Mouse (Mus musculus) heart, adult 2 months (tissue): ENCODE measurements around the gene Tex48.

ENCODE experiments used
- CTCF ChIP-seq: fragments of 200-600 bp; IDR thresholded peaks from 2 replicates; pipeline ENCODE4 v1.8.1; 2022; ENCODE audit warnings: antibody characterized with exemption, mild to moderate bottlenecking, moderate library complexity
- EP300 ChIP-seq: fragments of 200-500 bp; IDR thresholded peaks from 2 replicates; pipeline ENCODE4 v1.6.1; 2011; ENCODE audit warnings: low read depth, low read length, control low read depth; ENCODE audit not compliant: insufficient read depth
- POLR2A ChIP-seq: fragments of 200-500 bp; IDR thresholded peaks from 2 replicates; pipeline ENCODE4 v1.6.1; 2011; ENCODE audit warnings: mild to moderate bottlenecking, low read depth, low read length, control low read depth; ENCODE audit not compliant: insufficient read depth

DNA sequence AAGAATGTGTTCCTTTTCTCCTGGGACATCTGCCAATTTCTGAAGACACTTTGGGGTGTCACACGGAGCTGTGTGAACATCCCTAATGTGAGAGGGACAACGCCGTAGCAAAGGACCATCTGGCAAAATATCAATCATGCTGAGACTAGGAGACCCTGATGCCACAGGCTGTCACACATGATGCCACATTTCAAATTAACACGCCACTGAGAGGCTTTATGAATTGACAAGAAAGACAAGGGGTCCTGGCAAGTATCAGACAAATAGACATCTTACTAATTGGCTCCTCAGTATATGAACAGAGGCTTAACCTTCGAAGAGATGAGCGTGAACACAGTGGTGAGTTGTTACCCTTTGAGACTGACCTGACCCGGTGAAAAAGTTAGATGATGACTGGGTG, 43.5 kb upstream of the Tex48 start:
- no peak for TF ChIP-seq CTCF
- TF ChIP-seq POLR2A: no peak
- no peak for TF ChIP-seq EP300
